Mouse (Mus musculus) hindbrain, embryonic 10.5 days (tissue): ENCODE results near the gene Ccdc134. TPM values are rescaled to one million over a fixed set of nuclear protein-coding genes. Genes with fewer than 3 reads are reported as not detected.

Experiments used
- DNase-seq: peaks from one replicate; pipeline ENCODE4 v3.0.0-alpha.2; 2017; ENCODE audit warnings: low spot score
- H3K27ac ChIP-seq: fragments of 300-500 bp; sonication (generic); 2 replicates; pipeline ENCODE4 v1.5.1; 2016; ENCODE audit warnings: mild to moderate bottlenecking, moderate library complexity
- H3K27me3 ChIP-seq: fragments of 300-500 bp; sonication (generic); 2 replicates; pipeline ENCODE4 v1.6.1; 2016; ENCODE audit warnings: mild to moderate bottlenecking; ENCODE audit not compliant: poor library complexity, insufficient read depth, severe bottlenecking
- H3K36me3 ChIP-seq: fragments of 300-500 bp; sonication (generic); 2 replicates; pipeline ENCODE4 v1.6.1; 2016; ENCODE audit warnings: mild to moderate bottlenecking, moderate library complexity
- H3K4me1 ChIP-seq: fragments of 300-500 bp; sonication (generic); replicated peaks from 2 replicates; pipeline ENCODE4 v1.6.1; 2016; ENCODE audit warnings: mild to moderate bottlenecking
- H3K4me3 ChIP-seq: fragments of 300-500 bp; sonication (generic); 2 replicates; pipeline ENCODE4 v1.5.1; 2016; ENCODE audit warnings: mild to moderate bottlenecking, moderate library complexity
- H3K9me3 ChIP-seq: fragments of 300-500 bp; sonication (generic); 2 replicates; pipeline ENCODE4 v1.6.1; 2016; ENCODE audit warnings: mild to moderate bottlenecking, moderate library complexity
- WGBS: fragments of 180-500 bp; shearing (Covaris S2); methylation state at CpG from one replicate; pipeline ENCODE4 v1.1.7; 2016; 5-methylcytosine and 5-hydroxymethylcytosine counted together
- polyA plus RNA-seq: library from polyadenylated mRNA; unstranded; fragments of >200 nt; fragmentation: Nextera tagmentation; extraction: Ambion mirVana; gene quantifications from 2 replicates; pipeline ENCODE4 v1.2.1, GENCODE M21; 2016

Ccdc134 gene
- polyA plus RNA-seq, 1 experiment from 2014 or later, result 19.6 TPM

DNA sequence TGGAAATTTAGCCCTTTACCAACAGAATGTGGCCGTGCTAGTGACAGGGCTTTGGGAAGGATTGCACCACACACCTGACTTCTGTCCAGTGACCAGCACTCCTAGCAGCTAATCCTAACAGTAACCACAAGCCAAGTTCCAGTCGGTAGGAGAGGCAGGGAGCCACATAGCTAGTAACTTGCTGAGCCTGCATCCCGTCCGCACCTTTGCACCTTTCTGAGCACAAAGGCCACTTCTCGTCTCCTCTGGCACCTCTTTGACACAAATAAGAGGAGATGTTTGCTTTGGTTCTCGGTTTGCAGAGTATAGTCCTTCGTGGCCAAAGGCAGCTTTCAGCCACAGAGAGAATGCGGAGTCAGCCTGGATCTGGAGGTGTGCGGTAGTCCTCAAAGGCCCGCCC lies 56.9 kb downstream of the Ccdc134 start:
- WGBS, result 91% methylated on average over 10 of the region's 10 CpGs
- no peaks in the 10 kb centered on the region for H3K27me3 ChIP-seq
- peak overlapping the region; percentile 35; the same call in 1 of the 2 replicates for H3K27ac ChIP-seq
- 0 out of 2 replicates have a peak, but pooled peaks cover 5% of the 10 kb centered on the region for H3K4me1 ChIP-seq
- H3K9me3 ChIP-seq, result peaks cover 31% of the 10 kb centered on the region
- peaks cover 100% of the 10 kb centered on the region for H3K36me3 ChIP-seq
- DNase-seq, result no peak
- no peak overlapping the region for H3K4me3 ChIP-seq

DNA sequence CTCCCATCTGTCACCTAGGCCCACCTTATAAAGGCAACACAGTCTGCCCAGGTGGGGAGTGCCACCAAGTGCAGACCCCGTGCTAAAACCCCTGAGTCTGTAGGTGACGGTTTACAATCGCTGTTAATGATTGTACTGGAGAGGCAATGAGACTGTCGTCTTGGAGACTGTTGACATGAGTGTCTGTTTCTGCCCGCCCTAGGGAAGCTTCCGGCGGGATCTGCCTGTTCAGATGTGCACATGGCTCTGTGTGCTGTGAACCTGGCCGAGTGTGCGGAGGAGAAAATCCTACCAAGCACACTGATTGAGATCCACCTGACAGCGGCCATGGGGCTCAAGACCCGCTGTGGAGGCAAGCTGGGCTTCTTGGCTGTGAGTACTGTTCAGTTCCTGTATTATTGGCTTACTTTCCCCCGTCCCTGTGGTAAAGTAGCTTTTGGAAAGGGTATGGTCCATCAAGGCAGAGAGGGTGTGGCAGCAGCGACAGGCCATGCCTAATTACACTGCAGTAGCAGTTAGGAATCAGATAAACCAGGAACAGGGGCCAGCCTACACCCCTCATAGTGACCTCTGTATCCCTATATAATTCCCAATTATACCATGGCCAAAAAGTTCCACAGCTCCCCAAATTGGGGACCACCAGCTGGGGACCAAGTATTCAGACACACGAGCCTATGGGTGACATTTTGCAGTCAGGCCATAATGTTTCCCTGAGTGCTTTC lies 57.5 kb downstream of the Ccdc134 start:
- no peak for DNase-seq
- Histone ChIP-seq H3K4me3 (no peak overlapping the region), H3K36me3 (peaks cover 100% of the 10 kb centered on the region), H3K27ac (peak overlapping the region; percentile 35; the same call in 1 of the 2 replicates), H3K4me1 (0 out of 2 replicates have a peak, but pooled peaks cover 5% of the 10 kb centered on the region), H3K9me3 (peaks cover 25% of the 10 kb centered on the region), H3K27me3 (no peaks in the 10 kb centered on the region)
- WGBS, result 91% methylated on average over 14 of the region's 14 CpGs

DNA sequence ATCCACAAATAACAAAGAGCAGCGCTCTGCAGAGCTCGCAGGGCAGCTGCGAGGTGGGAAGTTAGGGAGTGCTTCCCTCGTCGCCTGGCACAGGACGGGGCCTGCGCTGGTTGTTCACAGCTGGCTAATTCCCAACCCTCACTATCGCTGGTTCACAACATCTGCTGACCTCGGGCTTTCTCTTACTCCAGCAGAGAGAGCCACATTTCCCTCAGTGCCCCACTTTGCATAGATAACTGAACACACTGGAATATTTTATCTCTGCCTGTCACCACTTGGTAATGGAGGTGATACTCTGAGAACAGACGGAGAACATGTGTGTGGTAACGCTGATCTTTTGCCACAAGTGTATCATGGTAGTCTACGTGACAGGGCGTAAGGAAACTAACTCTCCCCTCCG lies 58.4 kb downstream of the Ccdc134 start:
- Histone ChIP-seq H3K9me3 (peaks cover 20% of the 10 kb centered on the region), H3K4me1 (0 out of 2 replicates have a peak, but pooled peaks cover 5% of the 10 kb centered on the region), H3K36me3 (peaks cover 100% of the 10 kb centered on the region), H3K27ac (0 out of 2 replicates have a peak overlapping the region, but pooled peaks have one; percentile 5), H3K4me3 (no peak overlapping the region), H3K27me3 (no peaks in the 10 kb centered on the region)
- no peak for DNase-seq
- 86% methylated on average over 14 of the region's 14 CpGs for WGBS

DNA sequence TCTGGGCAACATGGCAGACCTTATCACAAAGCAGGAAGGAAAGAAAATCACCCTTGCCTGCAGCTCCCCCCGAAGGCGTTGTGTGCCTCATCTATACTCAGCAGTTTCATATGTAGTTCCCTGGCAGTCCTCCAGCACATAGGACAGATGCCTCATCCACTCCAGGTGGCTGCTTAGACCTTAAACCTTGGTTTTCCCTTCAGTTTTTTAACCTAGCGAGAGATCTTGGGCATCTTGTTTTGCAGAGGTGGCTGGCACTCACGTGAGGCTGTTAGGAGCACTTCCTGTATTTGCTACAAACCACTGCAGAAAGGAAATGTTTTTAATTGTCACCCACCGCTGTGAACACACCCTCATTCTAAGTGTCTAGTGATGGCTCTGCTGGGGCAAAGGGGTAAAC lies 59.2 kb downstream of the Ccdc134 start:
- H3K4me3 ChIP-seq, result no peak overlapping the region
- WGBS, result 96% methylated on average over 5 of the region's 5 CpGs

DNA sequence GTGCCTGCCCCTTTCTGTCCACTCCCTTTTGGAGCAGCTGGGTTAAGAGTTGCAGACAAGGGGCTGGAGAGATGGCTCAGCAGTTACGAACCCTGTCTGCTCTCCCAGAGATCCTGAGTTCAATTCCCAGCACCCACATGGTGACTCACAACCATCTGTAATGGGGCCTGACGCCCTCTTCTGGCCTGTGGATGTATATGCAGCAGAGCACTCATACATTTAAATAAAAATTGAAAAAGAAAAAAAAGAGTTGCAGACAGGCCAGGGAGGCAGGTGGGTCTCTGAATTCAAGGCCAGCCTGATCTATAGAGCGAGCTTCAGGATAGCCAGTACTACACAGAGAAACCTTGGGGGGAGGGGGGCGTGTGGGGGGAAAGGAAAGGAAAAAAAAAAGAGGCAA lies 59.7 kb downstream of the Ccdc134 start:
- H3K36me3 ChIP-seq, result peaks cover 100% of the 10 kb centered on the region
- WGBS, result 90% methylated on average over 4 of the region's 4 CpGs
- H3K9me3 ChIP-seq, result peaks cover 7% of the 10 kb centered on the region
- no peaks in the 10 kb centered on the region for H3K27me3 ChIP-seq
- H3K4me3 ChIP-seq, result no peak overlapping the region
- no peak for DNase-seq
- 0 out of 2 replicates have a peak, but pooled peaks cover 5% of the 10 kb centered on the region for H3K4me1 ChIP-seq
- H3K27ac ChIP-seq, result no peak overlapping the region

More for the DNA sequence above, 59.2 kb downstream of the Ccdc134 start:
- Histone ChIP-seq H3K4me1 (0 out of 2 replicates have a peak, but pooled peaks cover 5% of the 10 kb centered on the region), H3K9me3 (peaks cover 12% of the 10 kb centered on the region), H3K27me3 (no peaks in the 10 kb centered on the region), H3K36me3 (peaks cover 100% of the 10 kb centered on the region), H3K27ac (no peak overlapping the region)
- no peak for DNase-seq

DNA sequence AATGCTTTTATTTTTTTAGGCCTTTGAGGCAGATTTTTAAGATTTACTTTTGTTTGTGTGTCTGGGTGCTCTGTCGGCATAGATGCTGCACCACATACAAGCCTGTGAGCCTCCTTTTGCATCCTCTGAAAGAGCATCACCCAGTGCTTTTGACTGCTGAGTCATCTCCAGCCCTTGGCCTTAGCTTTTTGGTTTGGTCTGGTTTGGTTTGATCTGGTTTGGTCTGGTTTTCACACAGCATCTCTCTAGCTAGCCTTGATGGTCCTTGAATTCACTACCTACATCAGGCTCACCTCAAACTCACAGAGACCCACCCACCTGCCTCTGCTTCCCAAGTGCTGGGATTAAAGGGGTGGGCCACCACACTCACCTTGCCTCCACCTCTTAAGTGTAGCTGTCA lies 60.2 kb downstream of the Ccdc134 start:
- Histone ChIP-seq H3K27me3 (no peaks in the 10 kb centered on the region), H3K9me3 (peaks cover 4% of the 10 kb centered on the region; the same call in 1 of the 2 replicates), H3K36me3 (peaks cover 100% of the 10 kb centered on the region), H3K27ac (no peak overlapping the region), H3K4me1 (0 out of 2 replicates have a peak, but pooled peaks cover 5% of the 10 kb centered on the region), H3K4me3 (no peak overlapping the region)
- WGBS, result 95% methylated on average over 1 of the region's 1 CpGs
- DNase-seq, result no peak

DNA sequence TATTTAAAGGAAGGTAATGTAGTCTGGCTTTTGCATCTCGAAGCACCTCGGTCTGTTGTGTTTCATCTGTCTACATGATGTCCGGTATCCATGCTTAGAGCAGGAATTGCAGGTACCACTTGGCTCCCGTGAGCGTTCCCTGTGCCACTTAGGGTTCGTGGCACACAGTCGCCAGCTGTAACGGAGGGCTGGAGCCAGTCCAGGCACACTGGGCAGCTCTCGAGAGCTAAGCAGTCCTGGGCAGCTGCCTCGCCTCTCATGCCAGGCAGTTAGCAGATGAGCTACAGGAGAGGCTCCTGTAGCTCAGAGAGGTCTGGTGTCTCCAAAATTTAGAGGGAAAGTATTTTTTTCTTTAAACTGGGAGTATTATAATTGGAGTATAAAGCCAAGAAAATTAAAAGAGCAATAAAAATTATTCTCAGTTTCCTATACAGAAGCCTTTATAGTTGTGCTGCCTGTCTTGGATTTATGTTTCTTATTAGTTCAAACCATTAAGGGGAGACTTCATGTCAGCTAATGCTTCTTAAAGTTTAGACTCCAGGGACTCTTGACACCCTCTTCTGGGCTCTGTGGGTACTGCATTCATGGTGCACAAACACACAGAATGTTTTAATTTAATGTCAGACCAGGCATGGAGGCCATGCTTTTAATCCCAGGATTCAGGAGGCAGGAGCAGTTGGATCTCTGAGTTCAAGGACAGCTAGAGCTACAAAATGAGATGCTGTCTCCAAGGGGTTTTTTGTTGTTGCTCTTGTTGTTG lies 60.9 kb downstream of the Ccdc134 start:
- 97% methylated on average over 10 of the region's 10 CpGs for WGBS
- Histone ChIP-seq H3K27ac (no peak overlapping the region), H3K27me3 (no peaks in the 10 kb centered on the region), H3K4me3 (no peak overlapping the region), H3K9me3 (peaks cover 4% of the 10 kb centered on the region; the same call in 1 of the 2 replicates), H3K36me3 (peaks cover 100% of the 10 kb centered on the region), H3K4me1 (0 out of 2 replicates have a peak, but pooled peaks cover 5% of the 10 kb centered on the region)
- peak; percentile 43 for DNase-seq

Other genes starting within 250 kb of the Ccdc134 start
- 84.8 and 86.3 TPM in 2 replicates for gene Polr3h, start 201.7 kb upstream of the Ccdc134 start, polyA plus RNA-seq
- 13.8 and 33.7 TPM in 2 replicates for gene Csdc2, start 191.2 kb upstream of the Ccdc134 start, polyA plus RNA-seq
- gene Pmm1, start 167.0 kb upstream of the Ccdc134 start, polyA plus RNA-seq, result 37.3 and 39.0 TPM in 2 replicates
- gene 1700029P11Rik, start 147.4 kb upstream of the Ccdc134 start, polyA plus RNA-seq, result not detected in 2 replicates
- 62.1 and 75.1 TPM in 2 replicates for gene Xrcc6, start 140.1 kb upstream of the Ccdc134 start, polyA plus RNA-seq
- gene Desi1, start 94.1 kb upstream of the Ccdc134 start, polyA plus RNA-seq, result 36.4 and 39.7 TPM in 2 replicates
- gene Snu13, start 80.3 kb upstream of the Ccdc134 start, polyA plus RNA-seq, result 276 and 351 TPM in 2 replicates
- not detected in 2 replicates for gene 4930407I10Rik, start 68.8 kb upstream of the Ccdc134 start, polyA plus RNA-seq
- gene Mei1, start 57.9 kb upstream of the Ccdc134 start, polyA plus RNA-seq, result 0.06 TPM in 1 of 2 replicates, not detected in the other
- gene Srebf2, start 19.3 kb downstream of the Ccdc134 start, polyA plus RNA-seq, result 211 and 242 TPM in 2 replicates
- gene Shisa8, start 84.9 kb downstream of the Ccdc134 start, polyA plus RNA-seq, result 1.6 and 1.8 TPM in 2 replicates
- 0.18 and 0.46 TPM in 2 replicates for gene Tnfrsf13c, start 96.4 kb downstream of the Ccdc134 start, polyA plus RNA-seq
- gene Cenpm, start 116.8 kb downstream of the Ccdc134 start, polyA plus RNA-seq, result 86.2 and 92.6 TPM in 2 replicates
- gene 1500009C09Rik, start 124.5 kb downstream of the Ccdc134 start, polyA plus RNA-seq, result 0.17 and 1.5 TPM in 2 replicates
- gene Sept3, start 147.0 kb downstream of the Ccdc134 start, polyA plus RNA-seq, result 72.8 and 111 TPM in 2 replicates
- 0.19 TPM in 1 of 2 replicates, not detected in the other for gene Wbp2nl, start 171.0 kb downstream of the Ccdc134 start, polyA plus RNA-seq
- gene Naga, start 211.0 kb downstream of the Ccdc134 start, polyA plus RNA-seq, result 20.9 and 24.9 TPM in 2 replicates
- 4.8 TPM in 2 replicates for gene Pheta2, start 211.0 kb downstream of the Ccdc134 start, polyA plus RNA-seq
- gene Smdt1, start 211.0 kb downstream of the Ccdc134 start, polyA plus RNA-seq, result 269 and 314 TPM in 2 replicates
- 267 and 273 TPM in 2 replicates for gene Ndufa6, start 226.4 kb downstream of the Ccdc134 start, polyA plus RNA-seq